In genomic region chrX:152201737-152202421, GRCm38 (mm10) we compare ENCODE assay signal across 11 mouse cellular contexts. TPM values are rescaled to one million over a fixed set of nuclear protein-coding genes. Genes with fewer than 3 reads are reported as not detected.
DNase-seq lines count a peak whose midpoint lies in the region; TF ChIP-seq lines count a peak whose summit lies in the region.
"Had no signal": no experiment of that assay in that cellular context is flagged by ENCODE, and none has a peak within 500 bp of the region (broad histone marks: within the 10 kb centered on the region; RNA-seq: fewer than 3 reads in every experiment).

No protein-coding gene starts in this region.

- no peaks in the 10 kb centered on the region for H3K36me3 ChIP-seq in kidney, adult 2 months (ENCODE audit: control insufficient read depth, insufficient read depth, low read length)
- H3K36me3 ChIP-seq: embryonic facial prominence, embryonic 12.5 days had no signal

- 24% methylated on average over 4 of the region's 4 CpGs for WGBS in kidney, adult 2 months

- intact Hi-C loops in left cerebral cortex, postnatal 4 days (cut with DNase I), result no loop called here

- no peak overlapping the region for H3K4me3 ChIP-seq in kidney, adult 2 months (ENCODE audit: insufficient read depth, low read depth, low read length)
- H3K4me3 ChIP-seq: embryonic facial prominence, embryonic 12.5 days had no signal

- no peaks in the 10 kb centered on the region for H3K27me3 ChIP-seq in kidney, adult 2 months (replicated peaks; ENCODE audit: control insufficient read depth, insufficient read depth, low read length)

- TF ChIP-seq POLR2A in kidney, adult 2 months (IDR thresholded peaks at IDR 0.05; ENCODE audit: low read depth, low read length), result no peak
- TF ChIP-seq POLR2A in brain, embryonic 14.5 days (IDR thresholded peaks at IDR 0.05; ENCODE audit: borderline replicate concordance, extremely low read depth, insufficient read depth, insufficient read length, poor library complexity, severe bottlenecking), result no peak

- no peak for TF ChIP-seq CTCF in kidney, adult 2 months (conservative IDR thresholded peaks at IDR 0.05; ENCODE audit: insufficient read depth, insufficient read length, low read depth, low read length)
- TF ChIP-seq CTCF in brain, embryonic 14.5 days (IDR thresholded peaks at IDR 0.05; ENCODE audit: borderline replicate concordance, extremely low read depth, insufficient read depth, insufficient read length), result no peak

- DNase-seq in kidney, adult 2 months, result peak; percentile 44
- DNase-seq in kidney, adult 9 months, result no peak
- DNase-seq in brain, embryonic 14.5 days (ENCODE audit: low read depth), result peak; percentile 19
- peak; percentile 51 to 64 for DNase-seq in cerebellum, postnatal 25 days
- DNase-seq in kidney, postnatal 36 days, result peak; percentile 31 to 46
- no peak for DNase-seq in thymus, adult 18-20 months
- DNase-seq in left cerebral cortex, postnatal 4 days, result no peak
- DNase-seq in adrenal gland, postnatal 14 days, result no peak
- DNase-seq: gastrocnemius, postnatal 10 days; thymus, postnatal 14 days had no signal

- peaks cover 17% of the 10 kb centered on the region; the same call in 1 of the 2 replicates for H3K4me1 ChIP-seq in kidney, adult 2 months (ENCODE audit: control insufficient read depth, insufficient read depth, low read length)
- H3K4me1 ChIP-seq: embryonic facial prominence, embryonic 12.5 days had no signal

- H3K27ac ChIP-seq in kidney, adult 2 months (ENCODE audit: insufficient read depth, low read depth, low read length), result no peak overlapping the region
- H3K27ac ChIP-seq: embryonic facial prominence, embryonic 12.5 days had no signal

RNA-seq across cellular contexts. Expression of gene Kdm5c, which starts 30.9 kb away (rescaled TPM):
- 41.7 and 42.6 TPM in 2 replicates for polyA plus RNA-seq in kidney, adult 2 months (2012; rRNA removed)
- 43.6 and 57.9 TPM in 2 replicates for polyA plus RNA-seq in brain, embryonic 14.5 days (2012; rRNA removed)
- total RNA-seq in left cerebral cortex, postnatal 4 days (2021), result 10 to 100 TPM; 67.4 to 89.0 TPM
- total RNA-seq in adrenal gland, postnatal 14 days (2021), result 61.0 and 64.9 TPM in 2 replicates

RNA-seq across cellular contexts. Expression of gene Iqsec2, which starts 57.8 kb away (rescaled TPM):
- polyA plus RNA-seq in kidney, adult 2 months (2012; rRNA removed), result 80.1 and 89.8 TPM in 2 replicates
- polyA plus RNA-seq in brain, embryonic 14.5 days (2012; rRNA removed), result 8.2 and 12.7 TPM in 2 replicates
- 10 to 100 TPM; 50.3 to 56.7 TPM for total RNA-seq in left cerebral cortex, postnatal 4 days (2021)
- total RNA-seq in adrenal gland, postnatal 14 days (2021), result 26.5 and 27.9 TPM in 2 replicates

Comparison
In these comparisons a context has a peak if more than half of its experiments do, and no peak if none do; other contexts are left out.
1. DNase-seq: peak in kidney, adult 2 months (single experiment), brain, embryonic 14.5 days (single experiment), cerebellum, postnatal 25 days (2 of 2) and kidney, postnatal 36 days (2 of 2); none in kidney, adult 9 months (single experiment), thymus, adult 18-20 months (0 of 2), left cerebral cortex, postnatal 4 days (single experiment) and adrenal gland, postnatal 14 days (single experiment).